Mouse (Mus musculus): ENCODE data around the gene Zeb2. TPM values are rescaled to one million over a fixed set of nuclear protein-coding genes. Genes with fewer than 3 reads are reported as not detected.

Gene Zeb2
- polyA plus RNA-seq, 1 experiment, result 0.54 TPM

- TF ChIP-seq TAL1 (IDR thresholded peaks at IDR 0.05; ENCODE audit: low read length) (no peak), GATA1 (IDR thresholded peaks at IDR 0.05; ENCODE audit: low read length) (no peak)
- H3K9me3 ChIP-seq (ENCODE audit: control insufficient read depth, low read length), result no peaks in the 10 kb centered on the region
- no peaks in the 10 kb centered on the region for H3K36me3 ChIP-seq (ENCODE audit: control insufficient read depth)
- peaks cover 11% of the 10 kb centered on the region for H3K4me1 ChIP-seq (ENCODE audit: control insufficient read depth)
- H3K27me3 ChIP-seq (ENCODE audit: control insufficient read depth), result no peaks in the 10 kb centered on the region
- no peak overlapping the region for H3K4me3 ChIP-seq (replicated peaks)
Observed at GRCm38 (mm10) chr2:44962620-44963019, 154.6 kb downstream of the Zeb2 start.

- H3K36me3 ChIP-seq (ENCODE audit: control insufficient read depth), result no peaks in the 10 kb centered on the region
- TF ChIP-seq GATA1 (IDR thresholded peaks at IDR 0.05; ENCODE audit: low read length) (no peak), TAL1 (IDR thresholded peaks at IDR 0.05; ENCODE audit: low read length) (no peak)
Observed at GRCm38 (mm10) chr2:44961192-44961591, 156.0 kb downstream of the Zeb2 start.

DNA sequence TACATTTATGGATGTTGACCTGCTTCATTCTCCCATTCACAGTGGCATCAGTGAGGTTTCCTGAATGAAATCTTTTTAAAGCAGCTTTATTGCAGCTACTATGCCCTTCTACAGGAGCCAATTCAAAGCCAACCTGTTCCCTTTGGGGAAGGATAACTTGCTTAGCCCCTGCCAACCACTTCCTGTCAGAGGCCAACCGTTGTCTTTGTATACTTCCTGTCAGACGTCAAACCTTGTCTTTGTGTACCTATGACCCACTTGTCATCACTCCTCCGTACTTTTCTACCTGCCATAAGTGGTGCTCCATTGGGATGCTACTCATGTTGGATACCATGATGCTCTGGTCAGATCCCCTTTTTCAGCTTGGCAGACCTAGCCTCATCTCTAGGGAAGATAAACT lies 156.6 kb downstream of the Zeb2 start:
- no peaks in the 10 kb centered on the region for H3K36me3 ChIP-seq (ENCODE audit: control insufficient read depth)
- H3K4me1 ChIP-seq (ENCODE audit: control insufficient read depth), result peaks cover 19% of the 10 kb centered on the region
- H3K4me3 ChIP-seq (replicated peaks), result no peak overlapping the region
- no peaks in the 10 kb centered on the region for H3K9me3 ChIP-seq (ENCODE audit: control insufficient read depth, low read length)
- no peaks in the 10 kb centered on the region for H3K27me3 ChIP-seq (ENCODE audit: control insufficient read depth)
- no peak for TF ChIP-seq GATA1 (IDR thresholded peaks at IDR 0.05; ENCODE audit: low read length)
- no peak for TF ChIP-seq TAL1 (IDR thresholded peaks at IDR 0.05; ENCODE audit: low read length)

More at GRCm38 (mm10) chr2:44961192-44961591, 156.0 kb downstream of the Zeb2 start:
- Histone ChIP-seq H3K9me3 (ENCODE audit: control insufficient read depth, low read length) (no peaks in the 10 kb centered on the region), H3K27me3 (ENCODE audit: control insufficient read depth) (no peaks in the 10 kb centered on the region), H3K4me1 (ENCODE audit: control insufficient read depth) (peaks cover 13% of the 10 kb centered on the region), H3K4me3 (replicated peaks) (no peak overlapping the region)

GRCm38 (mm10) chr2:44957329-44957797 lies 159.8 kb downstream of the Zeb2 start:
- H3K4me3 ChIP-seq (replicated peaks), result no peak overlapping the region
- no peaks in the 10 kb centered on the region for H3K36me3 ChIP-seq (ENCODE audit: control insufficient read depth)
- no peaks in the 10 kb centered on the region for H3K9me3 ChIP-seq (ENCODE audit: control insufficient read depth, low read length)
- H3K27me3 ChIP-seq (ENCODE audit: control insufficient read depth), result no peaks in the 10 kb centered on the region
- H3K4me1 ChIP-seq (ENCODE audit: control insufficient read depth), result peaks cover 41% of the 10 kb centered on the region
- TF ChIP-seq GATA1 (IDR thresholded peaks at IDR 0.05; ENCODE audit: low read length), result no peak
- no peak for TF ChIP-seq TAL1 (IDR thresholded peaks at IDR 0.05; ENCODE audit: low read length)

DNA sequence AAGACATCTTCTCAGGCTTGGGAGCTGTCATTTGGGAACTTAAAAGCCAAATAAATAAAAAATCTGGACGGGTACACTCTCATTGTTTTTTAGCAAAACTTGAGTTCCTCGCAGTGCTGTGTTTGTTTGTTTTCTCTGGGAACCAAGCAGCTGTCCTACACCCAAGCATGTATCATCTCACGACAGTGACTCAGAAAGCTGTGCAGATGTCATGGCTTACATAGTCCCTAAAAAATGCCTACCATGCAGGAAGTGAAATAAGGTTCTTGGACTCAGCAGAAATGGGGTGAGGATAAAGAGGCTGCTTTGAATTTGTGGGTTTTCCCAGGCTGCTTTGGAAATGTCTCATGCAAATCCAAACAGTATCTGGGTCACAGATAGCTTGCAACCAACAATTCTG lies 161.0 kb downstream of the Zeb2 start:
- no peak for TF ChIP-seq GATA1 (IDR thresholded peaks at IDR 0.05; ENCODE audit: low read length)
- no peak for TF ChIP-seq TAL1 (IDR thresholded peaks at IDR 0.05; ENCODE audit: low read length)

DNA sequence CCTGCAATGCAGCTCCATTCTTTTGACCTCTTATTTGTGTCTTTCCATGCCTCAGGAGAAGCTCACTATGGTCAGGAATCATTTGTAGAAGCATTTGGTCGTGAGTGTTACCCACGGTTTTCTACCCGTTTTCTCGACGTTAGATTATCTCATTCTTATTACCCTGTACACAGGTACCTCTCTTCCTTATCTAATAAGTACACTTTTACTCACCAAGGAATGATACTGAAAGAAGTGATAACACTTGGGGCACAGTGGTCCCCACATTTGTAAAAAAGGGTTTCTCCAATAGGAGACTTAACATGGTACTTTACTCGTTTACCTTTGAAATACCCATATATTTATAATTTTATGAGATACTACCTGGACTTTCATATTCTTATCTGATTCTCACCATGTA lies 161.7 kb downstream of the Zeb2 start:
- TF ChIP-seq GATA1 (IDR thresholded peaks at IDR 0.05; ENCODE audit: low read length), result no peak
- TF ChIP-seq TAL1 (IDR thresholded peaks at IDR 0.05; ENCODE audit: low read length), result no peak
- H3K36me3 ChIP-seq (ENCODE audit: control insufficient read depth), result no peaks in the 10 kb centered on the region
- H3K9me3 ChIP-seq (ENCODE audit: control insufficient read depth, low read length), result no peaks in the 10 kb centered on the region
- no peak overlapping the region for H3K4me3 ChIP-seq (replicated peaks)
- H3K27me3 ChIP-seq (ENCODE audit: control insufficient read depth), result no peaks in the 10 kb centered on the region
- H3K4me1 ChIP-seq (ENCODE audit: control insufficient read depth), result peaks cover 46% of the 10 kb centered on the region

More for the DNA sequence above, 161.0 kb downstream of the Zeb2 start:
- no peaks in the 10 kb centered on the region for H3K9me3 ChIP-seq (ENCODE audit: control insufficient read depth, low read length)
- no peaks in the 10 kb centered on the region for H3K36me3 ChIP-seq (ENCODE audit: control insufficient read depth)
- peaks cover 46% of the 10 kb centered on the region for H3K4me1 ChIP-seq (ENCODE audit: control insufficient read depth)
- H3K27me3 ChIP-seq (ENCODE audit: control insufficient read depth), result no peaks in the 10 kb centered on the region
- no peak overlapping the region for H3K4me3 ChIP-seq (replicated peaks)

- Histone ChIP-seq H3K36me3 (ENCODE audit: control insufficient read depth) (no peaks in the 10 kb centered on the region), H3K9me3 (ENCODE audit: control insufficient read depth, low read length) (no peaks in the 10 kb centered on the region), H3K4me1 (ENCODE audit: control insufficient read depth) (peaks cover 46% of the 10 kb centered on the region), H3K4me3 (replicated peaks) (no peak overlapping the region), H3K27me3 (ENCODE audit: control insufficient read depth) (no peaks in the 10 kb centered on the region)
- TF ChIP-seq GATA1 (IDR thresholded peaks at IDR 0.05; ENCODE audit: low read length), result no peak
- TF ChIP-seq TAL1 (IDR thresholded peaks at IDR 0.05; ENCODE audit: low read length), result no peak
Observed at GRCm38 (mm10) chr2:44954180-44954579, 163.0 kb downstream of the Zeb2 start.

GRCm38 (mm10) chr2:44952830-44953422 lies 164.3 kb downstream of the Zeb2 start:
- no peaks in the 10 kb centered on the region for H3K36me3 ChIP-seq (ENCODE audit: control insufficient read depth)
- peaks cover 46% of the 10 kb centered on the region for H3K4me1 ChIP-seq (ENCODE audit: control insufficient read depth)
- no peaks in the 10 kb centered on the region for H3K27me3 ChIP-seq (ENCODE audit: control insufficient read depth)
- H3K4me3 ChIP-seq (replicated peaks), result no peak overlapping the region
- TF ChIP-seq TAL1 (IDR thresholded peaks at IDR 0.05; ENCODE audit: low read length) (no peak), GATA1 (IDR thresholded peaks at IDR 0.05; ENCODE audit: low read length) (no peak; the same call in 1 of the 2 replicates)
- H3K9me3 ChIP-seq (ENCODE audit: control insufficient read depth, low read length), result no peaks in the 10 kb centered on the region

- H3K36me3 ChIP-seq (ENCODE audit: control insufficient read depth), result no peaks in the 10 kb centered on the region
- H3K27me3 ChIP-seq (ENCODE audit: control insufficient read depth), result no peaks in the 10 kb centered on the region
- H3K4me3 ChIP-seq (replicated peaks), result no peak overlapping the region
- H3K9me3 ChIP-seq (ENCODE audit: control insufficient read depth, low read length), result no peaks in the 10 kb centered on the region
- peaks cover 46% of the 10 kb centered on the region for H3K4me1 ChIP-seq (ENCODE audit: control insufficient read depth)
- TF ChIP-seq GATA1 (IDR thresholded peaks at IDR 0.05; ENCODE audit: low read length) (no peak), TAL1 (IDR thresholded peaks at IDR 0.05; ENCODE audit: low read length) (no peak)
Observed at GRCm38 (mm10) chr2:44951651-44952213, 165.5 kb downstream of the Zeb2 start.
